Mouse (Mus musculus) heart, embryonic 10.5 days (tissue): ENCODE measurements around the gene Gm14322. TPM values are rescaled to one million over a fixed set of nuclear protein-coding genes. Genes with fewer than 3 reads are reported as not detected.
A peak's percentile ranks its signal among the peaks of the same experiment; 100 is the strongest.
"Not testable (repeated sequence)": the region's sequence is repeated elsewhere in the genome, so short reads cannot be mapped to it uniquely, and the experiment has no call there.

Source experiments
- DNase-seq: peaks from one replicate; pipeline ENCODE4 v3.0.0-alpha.2; 2017; ENCODE audit warnings: low spot score
- H3K27ac ChIP-seq: fragments of 300-500 bp; sonication (generic); 2 replicates; pipeline ENCODE4 v1.5.1; 2016; ENCODE audit warnings: mild to moderate bottlenecking
- H3K27me3 ChIP-seq: fragments of 300-500 bp; sonication (generic); 2 replicates; pipeline ENCODE4 v1.6.1; 2016; ENCODE audit warnings: mild to moderate bottlenecking; ENCODE audit not compliant: poor library complexity, insufficient read depth, severe bottlenecking
- H3K36me3 ChIP-seq: fragments of 300-500 bp; sonication (generic); 2 replicates; pipeline ENCODE4 v1.6.1; 2016; ENCODE audit warnings: mild to moderate bottlenecking, moderate library complexity
- H3K4me1 ChIP-seq: fragments of 300-500 bp; sonication (generic); 2 replicates; pipeline ENCODE4 v1.6.1; 2016; ENCODE audit warnings: mild to moderate bottlenecking
- H3K4me3 ChIP-seq: fragments of 300-500 bp; sonication (generic); 2 replicates; pipeline ENCODE4 v1.5.1; 2016; ENCODE audit warnings: mild to moderate bottlenecking, moderate library complexity
- H3K9me3 ChIP-seq: fragments of 300-500 bp; sonication (generic); 2 replicates; pipeline ENCODE4 v1.6.1; 2016; ENCODE audit warnings: mild to moderate bottlenecking, moderate library complexity
- WGBS: fragments of 180-500 bp; shearing (Covaris S2); methylation state at CpG from one replicate; pipeline ENCODE4 v1.1.7; 2016; 5-methylcytosine and 5-hydroxymethylcytosine counted together
- polyA plus RNA-seq: library from polyadenylated mRNA; unstranded; fragments of >200 nt; fragmentation: Nextera tagmentation; extraction: Ambion mirVana; gene quantifications from 2 replicates; pipeline ENCODE4 v1.2.1, GENCODE M21; 2016

Gene Gm14322
- 7.3 and 8.1 TPM in 2 replicates for polyA plus RNA-seq

DNA sequence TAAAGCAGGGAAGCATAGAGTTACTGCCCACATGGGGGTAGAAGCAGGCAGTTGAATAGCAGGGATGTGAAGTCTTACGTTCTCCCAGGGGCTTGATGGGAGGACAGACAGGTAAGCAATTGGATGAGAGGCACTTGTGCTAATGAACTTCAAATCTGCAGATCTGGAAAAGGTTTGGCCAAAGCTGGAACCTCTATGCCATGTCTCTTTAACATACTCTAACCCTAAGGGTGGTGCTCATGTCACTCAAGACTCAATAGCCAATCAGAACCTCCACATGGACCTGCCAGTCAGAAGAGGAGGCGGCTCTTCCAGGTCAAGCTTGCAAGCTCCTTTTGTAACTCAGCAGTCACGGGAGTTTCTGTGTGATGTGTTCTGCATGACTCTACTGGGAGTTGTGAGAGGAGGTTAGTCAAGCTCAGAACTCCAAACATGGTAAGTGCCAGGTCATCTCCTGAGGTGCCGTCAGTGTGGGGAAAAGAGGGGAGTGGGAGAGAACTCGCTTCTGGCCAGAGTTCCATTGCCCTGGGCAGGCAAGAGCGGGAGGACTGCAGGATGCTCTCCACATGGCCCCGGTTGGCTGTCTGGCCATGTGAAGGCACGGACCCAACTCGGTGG is at the start of gene Gm14322:
Gene Gm14322 (plus strand): TSS at position 348 of the 618 bp plus-strand sequence.
- WGBS, result 14% methylated on average over 9 of the region's 9 CpGs
- H3K27ac ChIP-seq, H3K4me1 ChIP-seq, H3K36me3 ChIP-seq, DNase-seq, H3K9me3 ChIP-seq, H3K27me3 ChIP-seq: not testable (repeated sequence)
- peak within 1 kb of the TSS; percentile 44 for H3K4me3 ChIP-seq

GRCm38 (mm10) chr2:177741487-177741886 is 17.6 kb upstream of the Gm14322 start:
- not testable (repeated sequence) for H3K27me3 ChIP-seq, H3K4me3 ChIP-seq, H3K4me1 ChIP-seq, H3K27ac ChIP-seq, H3K9me3 ChIP-seq, DNase-seq, H3K36me3 ChIP-seq
- 61% methylated on average over 5 of the region's 10 CpGs for WGBS

DNA sequence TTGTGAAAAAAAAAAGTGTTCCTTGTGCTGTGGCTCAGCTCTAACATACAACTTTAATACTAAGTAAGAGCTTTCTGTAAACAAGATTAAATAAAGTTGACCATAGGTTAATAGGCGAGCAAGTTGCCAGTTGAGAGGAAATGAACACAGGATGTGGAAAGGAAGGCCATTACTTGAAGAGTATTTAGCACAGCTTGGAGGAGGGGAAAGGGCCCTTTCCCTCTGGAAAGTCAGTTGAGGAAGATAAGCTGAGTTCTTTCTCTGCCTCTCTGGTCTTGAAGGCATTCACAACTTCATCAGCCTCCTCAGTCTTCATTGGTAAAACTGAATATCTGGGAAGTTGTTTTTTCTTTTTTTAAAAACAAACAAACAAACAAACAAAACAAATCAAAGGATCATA is 28.3 kb downstream of the Gm14322 start:
- DNase-seq, H3K4me1 ChIP-seq, H3K9me3 ChIP-seq, H3K4me3 ChIP-seq, H3K36me3 ChIP-seq, H3K27me3 ChIP-seq, H3K27ac ChIP-seq: not testable (repeated sequence)
- WGBS, result 47% methylated on average over 1 of the region's 1 CpGs

DNA sequence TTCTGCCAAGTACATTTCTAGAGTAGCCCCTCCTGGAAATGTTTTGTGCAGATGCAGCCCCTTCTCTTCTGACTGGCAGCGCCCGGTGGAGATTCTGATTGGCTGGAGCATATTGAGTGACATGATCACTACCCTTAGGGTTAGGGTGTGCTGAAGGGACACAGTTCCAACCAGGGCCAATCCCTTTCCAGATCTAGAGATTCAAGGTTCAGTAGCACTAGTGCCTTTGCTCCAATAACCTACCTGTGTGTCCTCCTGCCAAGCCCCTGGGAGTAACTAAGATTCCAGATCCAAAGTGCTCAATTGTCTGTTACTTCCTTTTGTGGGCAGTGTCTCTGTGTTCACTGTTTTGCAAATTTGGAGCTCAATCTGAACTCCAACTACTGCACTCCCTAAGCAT is 47.1 kb downstream of the Gm14322 start:
- H3K4me3 ChIP-seq, H3K27me3 ChIP-seq, H3K4me1 ChIP-seq, DNase-seq, H3K27ac ChIP-seq, H3K9me3 ChIP-seq, H3K36me3 ChIP-seq: not testable (repeated sequence)
- WGBS, result no CpG with 5 or more reads among the region's 2 CpGs

Other genes starting within 250 kb of the Gm14322 start
- not detected in 2 replicates for gene Gm14406, start 181.1 kb upstream of the Gm14322 start, polyA plus RNA-seq
- 34.4 and 37.3 TPM in 2 replicates for gene Gm14325, start 81.0 kb downstream of the Gm14322 start, polyA plus RNA-seq
- 4.5 and 5.3 TPM in 2 replicates for gene Gm14327, start 137.8 kb downstream of the Gm14322 start, polyA plus RNA-seq
- 0.47 and 0.50 TPM in 2 replicates for gene Zfp972, start 166.3 kb downstream of the Gm14322 start, polyA plus RNA-seq
- gene Gm14326, start 198.0 kb downstream of the Gm14322 start, polyA plus RNA-seq, result 19.8 and 24.4 TPM in 2 replicates